Mouse (Mus musculus) spleen, adult 2 months (tissue): ENCODE results near the gene Serpina3b.

Experiments
- CTCF ChIP-seq: fragments of 200-500 bp; IDR thresholded peaks from 2 replicates; pipeline ENCODE4 v1.5.1; 2011; ENCODE audit warnings: mild to moderate bottlenecking, inconsistent platforms; ENCODE audit not compliant: insufficient read depth, insufficient read length, insufficient replicate concordance; ENCODE audit errors: extremely low read depth
- POLR2A ChIP-seq: fragments of 200-500 bp; IDR thresholded peaks from 2 replicates; pipeline ENCODE4 v1.6.1; 2011; ENCODE audit warnings: low read depth, low read length, inconsistent platforms

DNA sequence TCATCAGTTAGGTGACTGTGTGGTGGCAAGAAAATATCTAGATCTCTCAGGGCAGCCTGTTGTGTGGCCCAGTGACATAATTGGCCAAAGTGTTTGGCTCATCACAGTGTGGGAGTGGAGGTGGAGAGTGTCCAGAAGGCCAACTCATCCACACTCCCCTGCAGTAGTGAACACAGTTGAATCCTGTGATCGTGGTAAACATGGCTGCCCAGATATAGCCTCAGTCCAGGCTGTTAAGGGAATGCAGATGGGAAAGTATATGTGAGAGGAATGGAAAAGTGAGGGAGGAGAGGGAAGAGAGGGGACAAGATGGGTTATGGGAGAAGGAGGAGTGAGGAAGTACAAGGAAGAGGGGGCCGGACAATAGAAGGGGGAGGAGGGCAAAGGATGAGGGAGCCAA, 51.2 kb downstream of the Serpina3b start:
- TF ChIP-seq CTCF (no peak), POLR2A (no peak)
